Mouse (Mus musculus): ENCODE results near the gene Zbtb7b. TPM values are rescaled to one million over a fixed set of nuclear protein-coding genes. Genes with fewer than 3 reads are reported as not detected.

The Zbtb7b gene
- total and polyA plus RNA-seq, 3 experiments, result 11.9 to 34.2 (median 27.6) TPM

- DNase-seq (ENCODE audit: extremely low read depth), result peak; percentile 86
- Histone ChIP-seq H3K27ac (ENCODE audit: insufficient read depth, low read depth) (peak overlapping the region; percentile 96), H3K4me1 (ENCODE audit: control insufficient read depth in 1 of 2, insufficient read depth in 2 of 2) (peaks cover 0 to 34% of the 10 kb centered on the region in 2 experiments; a peak in 3 of 4 replicates), H3K27me3 (replicated peaks) (no peaks in the 10 kb centered on the region), H3K9ac (ENCODE audit: insufficient read depth, low read depth) (peak overlapping the region; percentile 55; the same call in 1 of the 2 replicates), H3K9me3 (replicated peaks; ENCODE audit: low read length) (no peaks in the 10 kb centered on the region), H3K79me2 (replicated peaks; ENCODE audit: control insufficient read depth, extremely low read depth, insufficient read depth, poor library complexity, severe bottlenecking) (peaks cover 9% of the 10 kb centered on the region; the same call in 1 of the 2 replicates), H3K4me3 (replicated peaks in 1 of 3; ENCODE audit: low read depth in 2 of 3, low read length in 2 of 3, poor library complexity in 1 of 3) (peak overlapping the region; percentile 44 to 71 (median 54)), H3K4me2 (ENCODE audit: insufficient read depth, low read depth, poor library complexity, severe bottlenecking) (peak overlapping the region; percentile 94), H3K36me3 (replicated peaks in 1 of 2; ENCODE audit: control insufficient read depth in 1 of 2, insufficient read depth in 1 of 2, low read length in 1 of 2) (peaks cover 18 to 30% of the 10 kb centered on the region in 2 experiments)
- dilution Hi-C loops (cut with MboI; ENCODE audit: extremely low pct_ligation_motif_present, extremely low pct_unique_long_range_greater_than_20kb, low sequenced_read_pairs) (no loop called here), in situ Hi-C loops (cut with MboI; ENCODE audit: low pct_ligation_motif_present, low pct_unique_long_range_greater_than_20kb, low sequenced_read_pairs) (no loop called here)
- 0 out of 2 replicates have a peak, but pooled peaks have one; percentile 4 for TF ChIP-seq JUND (conservative IDR thresholded peaks at IDR 0.05; ENCODE audit: low read depth, low read length)
- no peak for TF ChIP-seq MAX (IDR thresholded peaks at IDR 0.05; ENCODE audit: low read length)
- TF ChIP-seq USF1 (IDR thresholded peaks at IDR 0.05; ENCODE audit: low read depth, low read length), result no peak
- TF ChIP-seq USF2 (conservative IDR thresholded peaks at IDR 0.05; ENCODE audit: low read depth, low read length), result no peak
- TF ChIP-seq CTCF (conservative IDR thresholded peaks at IDR 0.05 in 1 of 2, IDR thresholded peaks at IDR 0.05 in 1 of 2; ENCODE audit: low read depth in 2 of 2, low read length in 2 of 2), result no peak; a peak in 1 of 4 replicates
- 0 out of 2 replicates have a peak, but pooled peaks have one; percentile 20 for TF ChIP-seq MXI1 (IDR thresholded peaks at IDR 0.05; ENCODE audit: low read depth, low read length)
- 0 out of 2 replicates have a peak, but pooled peaks have one; percentile 11 for TF ChIP-seq IRF4 (IDR thresholded peaks at IDR 0.05; ENCODE audit: low read depth, low read length)
- no peak for TF ChIP-seq CHD2 (IDR thresholded peaks at IDR 0.05; ENCODE audit: low read length)
- TF ChIP-seq EP300 (IDR thresholded peaks at IDR 0.05; ENCODE audit: low read length), result 0 out of 2 replicates have a peak, but pooled peaks have one; percentile 58
- peak; percentile 45; the same call in 1 of the 2 replicates for TF ChIP-seq MYC (IDR thresholded peaks at IDR 0.05; ENCODE audit: low read depth, low read length)
- no peak for TF ChIP-seq SMC3 (IDR thresholded peaks at IDR 0.05; ENCODE audit: low read depth, low read length)
- 0 out of 2 replicates have a peak, but pooled peaks have one; percentile 59 for TF ChIP-seq TBP (conservative IDR thresholded peaks at IDR 0.05; ENCODE audit: low read depth, low read length)
- TF ChIP-seq E2F4 (IDR thresholded peaks at IDR 0.05; ENCODE audit: insufficient replicate concordance, low read depth, low read length), result no peak
- 0 out of 2 replicates have a peak, but pooled peaks have one; percentile 5 for TF ChIP-seq NRF1 (IDR thresholded peaks at IDR 0.05; ENCODE audit: low read depth, low read length)
Measured at GRCm38 (mm10) chr3:89396654-89397005, 2.1 kb upstream of the Zbtb7b start.

- Histone ChIP-seq H3K9ac (ENCODE audit: insufficient read depth, low read depth) (peak overlapping the region; percentile 55), H3K4me2 (ENCODE audit: insufficient read depth, low read depth, poor library complexity, severe bottlenecking) (peak overlapping the region; percentile 94), H3K4me1 (ENCODE audit: control insufficient read depth in 1 of 2, insufficient read depth in 2 of 2) (peaks cover 0 to 34% of the 10 kb centered on the region in 2 experiments; a peak in 3 of 4 replicates), H3K9me3 (replicated peaks; ENCODE audit: low read length) (no peaks in the 10 kb centered on the region), H3K36me3 (replicated peaks in 1 of 2; ENCODE audit: control insufficient read depth in 1 of 2, insufficient read depth in 1 of 2, low read length in 1 of 2) (peaks cover 13 to 24% of the 10 kb centered on the region in 2 experiments), H3K27me3 (replicated peaks) (no peaks in the 10 kb centered on the region), H3K27ac (ENCODE audit: insufficient read depth, low read depth) (peak overlapping the region; percentile 96), H3K79me2 (replicated peaks; ENCODE audit: control insufficient read depth, extremely low read depth, insufficient read depth, poor library complexity, severe bottlenecking) (peaks cover 9% of the 10 kb centered on the region; the same call in 1 of the 2 replicates), H3K4me3 (replicated peaks in 1 of 3; ENCODE audit: low read depth in 2 of 3, low read length in 2 of 3, poor library complexity in 1 of 3) (peak overlapping the region; percentile 54 to 71 (median 58))
- in situ Hi-C loops (cut with MboI; ENCODE audit: low pct_ligation_motif_present, low pct_unique_long_range_greater_than_20kb, low sequenced_read_pairs), result no loop called here
- dilution Hi-C loops (cut with MboI; ENCODE audit: extremely low pct_ligation_motif_present, extremely low pct_unique_long_range_greater_than_20kb, low sequenced_read_pairs), result no loop called here
- DNase-seq (ENCODE audit: extremely low read depth), result no peak
- peak; percentile 56; the same call in 1 of the 2 replicates for TF ChIP-seq POLR2AphosphoS2 (IDR thresholded peaks at IDR 0.05; ENCODE audit: low read depth, low read length)
- peak; percentile 97 for TF ChIP-seq ZMIZ1 (IDR thresholded peaks at IDR 0.05; ENCODE audit: low read depth, low read length)
- TF ChIP-seq ZNF384 (IDR thresholded peaks at IDR 0.05; ENCODE audit: low read depth, low read length), result no peak
- TF ChIP-seq MXI1 (IDR thresholded peaks at IDR 0.05; ENCODE audit: low read depth, low read length), result peak; percentile 65
- no peak; the same call in 1 of the 2 replicates for TF ChIP-seq ELF1 (IDR thresholded peaks at IDR 0.05; ENCODE audit: low read depth, low read length)
- no peak for TF ChIP-seq BHLHE40 (IDR thresholded peaks at IDR 0.05; ENCODE audit: low read depth, low read length)
- TF ChIP-seq ZKSCAN1 (IDR thresholded peaks at IDR 0.05; ENCODE audit: borderline replicate concordance, low read depth, low read length), result no peak
- 0 out of 2 replicates have a peak, but pooled peaks have one; percentile 0 for TF ChIP-seq JUND (conservative IDR thresholded peaks at IDR 0.05; ENCODE audit: low read depth, low read length)
- peak; percentile 89; the same call in 1 of the 2 replicates for TF ChIP-seq MEF2A (IDR thresholded peaks at IDR 0.05; ENCODE audit: borderline replicate concordance, low read depth, low read length)
- TF ChIP-seq CHD1 (IDR thresholded peaks at IDR 0.05; ENCODE audit: low read depth, low read length), result 0 out of 2 replicates have a peak, but pooled peaks have one; percentile 34
- TF ChIP-seq TCF12 (IDR thresholded peaks at IDR 0.05; ENCODE audit: low read depth, low read length), result peak; percentile 69; the same call in 1 of the 2 replicates
- peak; percentile 51 for TF ChIP-seq SMC3 (IDR thresholded peaks at IDR 0.05; ENCODE audit: low read depth, low read length)
- TF ChIP-seq USF1 (IDR thresholded peaks at IDR 0.05; ENCODE audit: low read depth, low read length), result no peak
- no peak for TF ChIP-seq MAFK (IDR thresholded peaks at IDR 0.05; ENCODE audit: insufficient replicate concordance, low read length)
- 0 out of 2 replicates have a peak, but pooled peaks have one; percentile 13 for TF ChIP-seq NRF1 (IDR thresholded peaks at IDR 0.05; ENCODE audit: low read depth, low read length)
- TF ChIP-seq CTCF (conservative IDR thresholded peaks at IDR 0.05 in 1 of 2, IDR thresholded peaks at IDR 0.05 in 1 of 2; ENCODE audit: low read depth in 2 of 2, low read length in 2 of 2), result peak; percentile 45 to 74
- TF ChIP-seq E2F4 (IDR thresholded peaks at IDR 0.05; ENCODE audit: insufficient replicate concordance, low read depth, low read length), result no peak
- 0 out of 2 replicates have a peak, but pooled peaks have one; percentile 8 for TF ChIP-seq IRF4 (IDR thresholded peaks at IDR 0.05; ENCODE audit: low read depth, low read length)
- no peak for TF ChIP-seq ZC3H11A (IDR thresholded peaks at IDR 0.05; ENCODE audit: low read depth, low read length)
- 0 out of 2 replicates have a peak, but pooled peaks have one; percentile 3 for TF ChIP-seq MAX (IDR thresholded peaks at IDR 0.05; ENCODE audit: low read length)
- TF ChIP-seq SIN3A (IDR thresholded peaks at IDR 0.05; ENCODE audit: low read length), result peak; percentile 49; the same call in 1 of the 2 replicates
- TF ChIP-seq NELFE (IDR thresholded peaks at IDR 0.05; ENCODE audit: low read depth, low read length), result peak; percentile 66
Measured at GRCm38 (mm10) chr3:89395806-89396653, 1.5 kb upstream of the Zbtb7b start.
